Mouse (Mus musculus) erythroblast, embryonic 14.5 days (primary cell): Measurements from ENCODE around the gene Tbck. TPM values are rescaled to one million over a fixed set of nuclear protein-coding genes. Genes with fewer than 3 reads are reported as not detected.

ENCODE experiments used
- H3K27me3 ChIP-seq: 2 replicates; pipeline ENCODE4 v1.6.1; 2012; ENCODE audit warnings: inconsistent platforms; ENCODE audit not compliant: control insufficient read depth
- H3K36me3 ChIP-seq: 2 replicates; pipeline ENCODE4 v1.6.1; 2012; ENCODE audit warnings: mild to moderate bottlenecking, inconsistent platforms; ENCODE audit not compliant: control insufficient read depth
- H3K4me1 ChIP-seq: 2 replicates; pipeline ENCODE4 v1.6.1; 2012; ENCODE audit warnings: inconsistent platforms; ENCODE audit not compliant: control insufficient read depth
- H3K4me3 ChIP-seq: replicated peaks from 2 replicates; pipeline ENCODE3; 2012; ENCODE audit warnings: moderate library complexity, mild to moderate bottlenecking, inconsistent platforms
- H3K9me3 ChIP-seq: 2 replicates; pipeline ENCODE4 v1.6.1; 2012; ENCODE audit warnings: low read length, inconsistent platforms, mixed read lengths; ENCODE audit not compliant: control insufficient read depth
- GATA1 ChIP-seq: IDR thresholded peaks from 2 replicates; pipeline ENCODE4 v1.6.1; 2012; ENCODE audit warnings: low read length, inconsistent platforms, mixed read lengths
- TAL1 ChIP-seq: IDR thresholded peaks from 3 replicates; pipeline ENCODE4 v1.6.1; 2012; ENCODE audit warnings: low read length, inconsistent platforms, mixed read lengths
- polyA plus RNA-seq: library from polyadenylated mRNA; stranded (reverse); fragments of >175 nt; gene quantifications from 2 replicates; pipeline ENCODE4 v1.2.3, GENCODE M21; 2012

Tbck gene
- polyA plus RNA-seq, 1 experiment = 0.04 TPM

- no peak for TF ChIP-seq GATA1
- H3K36me3 ChIP-seq = peaks cover 2% of the 10 kb centered on the region; the same call in 1 of the 2 replicates
- no peak overlapping the region for H3K4me3 ChIP-seq
- peaks cover 42% of the 10 kb centered on the region for H3K4me1 ChIP-seq
- no peaks in the 10 kb centered on the region for H3K27me3 ChIP-seq
- no peaks in the 10 kb centered on the region for H3K9me3 ChIP-seq
These were observed 130.0 kb downstream of the Tbck start for GRCm38 (mm10) chr3:132813706-132814497.

- TF ChIP-seq GATA1 (no peak), TAL1 (no peak)
- no peaks in the 10 kb centered on the region for H3K9me3 ChIP-seq
- no peaks in the 10 kb centered on the region for H3K27me3 ChIP-seq
- peaks cover 48% of the 10 kb centered on the region for H3K4me1 ChIP-seq
- no peak overlapping the region for H3K4me3 ChIP-seq
- peaks cover 2% of the 10 kb centered on the region; the same call in 1 of the 2 replicates for H3K36me3 ChIP-seq
These were observed 131.0 kb downstream of the Tbck start for GRCm38 (mm10) chr3:132814791-132815496.

DNA sequence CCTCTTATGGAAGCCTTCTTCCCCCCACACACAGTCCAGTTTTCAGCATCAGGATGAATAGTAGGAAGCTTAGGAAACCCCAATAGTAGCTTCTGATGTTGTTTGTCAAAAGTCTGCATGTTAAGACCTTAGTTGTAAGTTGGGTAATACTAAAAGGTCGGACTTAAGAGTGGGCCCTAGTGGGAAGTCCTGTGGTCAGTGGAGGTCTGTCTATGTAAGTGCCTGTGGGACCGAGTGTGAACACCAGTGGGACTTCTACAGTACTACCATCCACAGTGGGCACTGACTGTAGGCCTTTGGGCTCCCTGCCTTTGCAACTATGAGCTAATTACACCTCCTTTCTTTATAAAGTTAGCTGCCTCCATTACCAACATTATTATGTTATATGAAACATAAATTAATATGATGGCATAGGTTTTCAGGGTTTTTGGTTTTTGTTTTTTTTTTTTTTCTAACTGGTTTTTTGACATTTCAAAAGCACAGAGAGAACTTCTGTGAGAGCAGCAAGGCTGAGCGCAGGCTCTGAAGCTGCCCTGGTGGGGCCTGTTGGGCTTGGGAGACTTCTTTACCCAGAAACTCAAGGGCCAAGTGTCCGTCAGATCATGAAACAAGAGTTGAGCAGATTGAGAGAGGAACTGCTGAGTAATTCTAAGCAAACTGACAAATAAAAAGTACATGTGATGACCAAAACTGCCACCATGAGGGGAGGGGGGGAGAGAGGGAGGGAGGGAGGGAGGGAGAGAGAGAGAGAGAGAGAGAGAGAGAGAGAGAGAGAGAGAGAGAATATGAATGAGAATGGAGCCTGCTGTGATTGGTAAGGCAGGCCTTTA is 131.8 kb downstream of the Tbck start:
- TF ChIP-seq GATA1 (no peak), TAL1 (no peak)
- peaks cover 2% of the 10 kb centered on the region; the same call in 1 of the 2 replicates for H3K36me3 ChIP-seq
- H3K4me1 ChIP-seq = peaks cover 48% of the 10 kb centered on the region
- H3K4me3 ChIP-seq = no peak overlapping the region
- no peaks in the 10 kb centered on the region for H3K9me3 ChIP-seq
- no peaks in the 10 kb centered on the region for H3K27me3 ChIP-seq

GRCm38 (mm10) chr3:132819408-132819807 is 135.5 kb downstream of the Tbck start:
- Histone ChIP-seq H3K4me1 (peaks cover 30% of the 10 kb centered on the region), H3K36me3 (no peaks in the 10 kb centered on the region), H3K27me3 (no peaks in the 10 kb centered on the region), H3K9me3 (no peaks in the 10 kb centered on the region), H3K4me3 (no peak overlapping the region)
- no peak for TF ChIP-seq TAL1
- TF ChIP-seq GATA1 = no peak

GRCm38 (mm10) chr3:132831179-132831873 is 147.4 kb downstream of the Tbck start:
- TF ChIP-seq GATA1 = no peak
- no peak for TF ChIP-seq TAL1
- no peaks in the 10 kb centered on the region for H3K27me3 ChIP-seq
- H3K4me1 ChIP-seq = no peaks in the 10 kb centered on the region
- no peak overlapping the region for H3K4me3 ChIP-seq
- no peaks in the 10 kb centered on the region; the same call in 1 of the 2 replicates for H3K36me3 ChIP-seq
- no peaks in the 10 kb centered on the region for H3K9me3 ChIP-seq

DNA sequence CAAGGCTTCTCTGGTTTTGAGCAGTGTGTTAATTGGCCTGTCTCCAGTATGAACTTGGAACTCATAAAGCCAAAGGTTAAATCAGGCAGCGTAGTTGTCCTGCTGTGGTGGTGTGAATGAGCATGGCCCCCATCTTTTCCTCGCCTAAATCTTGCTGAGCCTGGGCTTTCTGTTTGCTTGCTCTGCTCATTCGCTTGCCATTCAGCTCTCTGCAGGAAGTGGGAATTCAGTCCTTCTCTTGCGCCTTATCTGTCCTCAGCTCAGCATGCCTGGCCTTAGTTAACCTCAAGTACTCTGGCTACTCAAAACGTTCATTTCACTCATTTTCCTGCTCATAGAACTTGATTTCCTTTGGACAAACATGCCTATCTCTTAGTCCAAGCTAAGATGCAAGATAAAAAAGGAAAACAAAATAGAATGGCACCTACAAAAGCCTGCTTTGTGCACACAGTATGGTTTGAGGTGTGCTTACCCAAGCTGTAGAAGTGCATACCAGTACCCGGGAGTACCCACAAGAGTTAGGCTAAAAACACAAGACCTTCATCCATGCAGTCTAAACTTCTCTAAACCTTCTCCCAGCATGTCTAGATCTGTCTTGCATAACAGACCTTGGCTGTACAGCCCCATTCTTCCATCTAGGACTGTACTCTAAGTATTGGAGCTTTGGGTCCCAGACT is 151.3 kb downstream of the Tbck start:
- peaks cover 14% of the 10 kb centered on the region for H3K36me3 ChIP-seq
- H3K4me3 ChIP-seq = no peak overlapping the region
- H3K27me3 ChIP-seq = no peaks in the 10 kb centered on the region
- TF ChIP-seq TAL1 = no peak
- no peak for TF ChIP-seq GATA1
- H3K4me1 ChIP-seq = no peaks in the 10 kb centered on the region
- H3K9me3 ChIP-seq = no peaks in the 10 kb centered on the region

DNA sequence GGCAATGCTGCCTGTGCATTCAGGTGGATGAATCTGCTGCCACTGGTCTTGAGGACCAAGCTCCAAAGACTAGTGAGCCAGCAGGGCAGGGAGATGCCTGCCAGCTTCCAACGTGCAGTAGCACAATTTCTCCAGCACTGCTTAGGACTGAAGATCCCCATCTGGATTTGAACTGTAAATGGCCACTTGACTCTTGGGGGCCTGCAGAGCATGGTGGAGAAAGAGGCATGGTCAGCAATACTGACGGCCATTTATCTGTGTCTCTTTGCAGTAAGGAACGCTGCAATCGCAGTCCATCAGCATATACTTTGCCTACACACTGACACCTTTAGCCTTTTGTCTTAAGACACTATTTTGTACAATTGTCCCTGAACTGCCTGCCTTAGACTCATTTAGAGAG is 153.2 kb downstream of the Tbck start:
- Histone ChIP-seq H3K36me3 (peaks cover 14% of the 10 kb centered on the region), H3K9me3 (no peaks in the 10 kb centered on the region), H3K4me3 (no peak overlapping the region), H3K27me3 (no peaks in the 10 kb centered on the region), H3K4me1 (no peaks in the 10 kb centered on the region)
- TF ChIP-seq GATA1 = no peak
- no peak for TF ChIP-seq TAL1

DNA sequence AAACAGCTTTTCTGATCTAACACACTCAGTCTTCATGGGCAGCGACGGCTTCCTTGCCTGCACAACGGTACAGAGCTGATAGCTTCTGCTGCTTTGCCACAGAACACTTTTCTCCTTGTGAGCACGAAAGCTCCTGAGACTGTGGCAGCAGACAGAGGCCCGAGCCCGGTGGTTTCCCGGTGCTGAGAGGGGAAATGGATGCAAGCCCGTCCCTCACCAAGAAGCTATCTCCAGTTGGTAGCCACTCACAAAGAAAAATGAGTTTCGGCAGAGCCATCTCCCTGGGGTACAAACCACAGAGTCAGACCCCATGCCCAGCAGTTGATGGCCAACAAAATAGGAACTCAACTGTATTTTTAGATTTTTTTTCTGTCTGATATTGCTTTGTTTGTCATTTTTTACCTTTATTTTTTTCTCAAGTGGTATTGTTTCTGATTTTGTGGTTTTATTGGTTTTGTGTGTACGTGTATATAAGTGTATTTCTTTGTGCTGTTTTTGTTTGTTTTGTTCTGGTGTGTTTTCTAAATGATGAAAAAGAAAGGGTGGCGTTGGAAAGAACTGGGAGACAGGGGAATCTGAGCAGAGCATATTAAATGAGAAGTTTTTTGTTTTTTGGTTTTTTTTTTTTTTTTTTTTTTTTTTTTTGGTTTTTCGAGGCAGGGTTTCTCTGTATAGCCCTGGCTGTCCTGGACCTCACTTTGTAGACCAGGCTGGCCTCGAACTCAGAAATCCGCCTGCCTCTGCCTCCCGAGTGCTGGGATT is 154.9 kb downstream of the Tbck start:
- Histone ChIP-seq H3K4me1 (no peaks in the 10 kb centered on the region), H3K4me3 (no peak overlapping the region), H3K36me3 (peaks cover 14% of the 10 kb centered on the region), H3K9me3 (no peaks in the 10 kb centered on the region), H3K27me3 (no peaks in the 10 kb centered on the region)
- TF ChIP-seq GATA1 (no peak), TAL1 (no peak)
